Mouse (Mus musculus) C2C12 (cell line): ENCODE data around the gene Fchsd2.

ENCODE experiments used
- CEBPB ChIP-seq: IDR thresholded peaks from one replicate; pipeline ENCODE4 v1.6.1; 2011; ENCODE audit warnings: low read depth, mild to moderate bottlenecking, control low read depth, moderate library complexity
- CTCF ChIP-seq: IDR thresholded peaks from one replicate; pipeline ENCODE4 v1.5.1; 2011; ENCODE audit not compliant: control insufficient read depth, insufficient read depth, insufficient read length
- FOSL1 ChIP-seq: IDR thresholded peaks from one replicate; pipeline ENCODE4 v1.8.0; 2011; ENCODE audit warnings: mild to moderate bottlenecking, low read length; ENCODE audit not compliant: poor library complexity, insufficient read depth, severe bottlenecking
- MAX ChIP-seq: IDR thresholded peaks from one replicate; pipeline ENCODE4 v1.6.1; 2011; ENCODE audit warnings: mild to moderate bottlenecking, control low read depth
- MYOD1 ChIP-seq: IDR thresholded peaks from one replicate; pipeline ENCODE4 v1.6.1; 2011; ENCODE audit warnings: low read depth; ENCODE audit not compliant: control insufficient read depth, insufficient read length
- MYOG ChIP-seq: IDR thresholded peaks from one replicate; pipeline ENCODE4 v1.6.1; 2011; ENCODE audit not compliant: control insufficient read depth, insufficient read length; ENCODE audit errors: extremely low read depth
- USF1 ChIP-seq: IDR thresholded peaks from one replicate; pipeline ENCODE4 v1.6.1; 2011; ENCODE audit warnings: low read depth, mild to moderate bottlenecking, control low read depth, moderate library complexity

DNA sequence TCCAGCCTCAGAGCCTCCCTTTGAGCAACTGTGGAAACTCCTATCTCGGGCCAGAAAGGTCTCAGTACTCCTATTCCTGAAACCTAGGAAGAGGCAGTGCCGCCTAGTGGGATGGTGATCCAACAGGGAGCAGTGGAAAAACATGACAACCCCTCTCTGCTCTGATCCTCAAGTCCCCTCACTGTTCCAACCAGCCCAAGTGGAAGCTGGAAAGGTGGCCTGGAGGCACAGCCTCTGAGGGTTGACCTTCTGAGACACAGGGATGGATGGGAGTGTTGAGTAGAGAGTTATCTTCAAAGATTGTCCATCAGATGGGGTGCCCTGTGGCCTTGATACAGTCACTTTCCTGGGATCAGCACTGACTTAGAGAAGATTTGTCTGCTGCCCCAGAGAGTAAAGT is 3.9 kb downstream of the Fchsd2 start:
- TF ChIP-seq MAX (no peak), CTCF (no peak), USF1 (no peak), MYOG (no peak), MYOD1 (no peak), FOSL1 (no peak), CEBPB (no peak)
